ENCODE assay signal across 10 mouse cellular contexts in genomic region chr11:49613349-49613748, GRCm38 (mm10). TPM values are rescaled to one million over a fixed set of nuclear protein-coding genes. Genes with fewer than 3 reads are reported as not detected.
DNase-seq lines count a peak whose midpoint lies in the region; ATAC-seq lines count a peak whose summit lies in the region.
"Had no signal": no experiment of that assay in that cellular context is flagged by ENCODE, and none has a peak within 500 bp of the region (broad histone marks: within the 10 kb centered on the region; RNA-seq: fewer than 3 reads in every experiment).

No protein-coding gene starts in this region.

- 14% methylated on average over 10 of the region's 10 CpGs for WGBS in hindbrain, embryonic 16.5 days
- WGBS in hindbrain, embryonic 13.5 days: 13% methylated on average over 10 of the region's 10 CpGs
- 9% methylated on average over 10 of the region's 10 CpGs for WGBS in heart, embryonic 13.5 days
- 19% methylated on average over 10 of the region's 10 CpGs for WGBS in midbrain, embryonic 10.5 days

- H3K9me3 ChIP-seq in hindbrain, embryonic 16.5 days (ENCODE audit: control insufficient read depth, low read length): no peaks in the 10 kb centered on the region
- no peaks in the 10 kb centered on the region for H3K9me3 ChIP-seq in hindbrain, embryonic 13.5 days
- H3K9me3 ChIP-seq in heart, embryonic 13.5 days: no peaks in the 10 kb centered on the region
- no peaks in the 10 kb centered on the region for H3K9me3 ChIP-seq in midbrain, embryonic 10.5 days (replicated peaks)
- H3K9me3 ChIP-seq: limb, embryonic 12.5 days had no signal

- no peak overlapping the region for H3K4me3 ChIP-seq in hindbrain, embryonic 16.5 days (ENCODE audit: low read length)
- H3K4me3 ChIP-seq in hindbrain, embryonic 13.5 days: no peak overlapping the region
- no peak overlapping the region for H3K4me3 ChIP-seq in heart, embryonic 13.5 days
- no peak overlapping the region for H3K4me3 ChIP-seq in midbrain, embryonic 10.5 days
- H3K4me3 ChIP-seq: limb, embryonic 12.5 days had no signal

- DNase-seq in kidney, postnatal 25 days: peak; percentile 67 to 81
- no peak for DNase-seq in cerebellum, adult 9-11 months
- no peak for DNase-seq in cerebellum, adult 8-10 months
- DNase-seq in midbrain, embryonic 10.5 days (ENCODE audit: low spot score): no peak

- 0 out of 2 replicates have a peak, but pooled peaks have one; percentile 18 for ATAC-seq in hindbrain, embryonic 16.5 days
- no peak for ATAC-seq in hindbrain, embryonic 13.5 days (ENCODE audit: low FRiP score)
- ATAC-seq in heart, embryonic 13.5 days (ENCODE audit: extremely low read depth, insufficient number of reproducible peaks, low FRiP score, low TSS enrichment): no peak
- ATAC-seq in megakaryocyte, adult 5-6 weeks (ENCODE audit: poor library complexity, severe bottlenecking): 0 out of 2 replicates have a peak, but pooled peaks have one; percentile 19

- H3K27me3 ChIP-seq in hindbrain, embryonic 16.5 days (replicated peaks; ENCODE audit: control insufficient read depth, insufficient read depth, low read length): peaks cover 17% of the 10 kb centered on the region
- peaks cover 70% of the 10 kb centered on the region for H3K27me3 ChIP-seq in hindbrain, embryonic 13.5 days
- peaks cover 42% of the 10 kb centered on the region for H3K27me3 ChIP-seq in heart, embryonic 13.5 days (replicated peaks)
- peaks cover 53% of the 10 kb centered on the region for H3K27me3 ChIP-seq in midbrain, embryonic 10.5 days (ENCODE audit: low read depth, poor library complexity, severe bottlenecking)

- no peak overlapping the region for H3K9ac ChIP-seq in hindbrain, embryonic 16.5 days (ENCODE audit: low read depth, low read length)
- H3K9ac ChIP-seq in hindbrain, embryonic 13.5 days: no peak overlapping the region
- no peak overlapping the region for H3K9ac ChIP-seq in heart, embryonic 13.5 days
- H3K9ac ChIP-seq: limb, embryonic 12.5 days had no signal

- H3K36me3 ChIP-seq in hindbrain, embryonic 16.5 days (ENCODE audit: control insufficient read depth, insufficient read depth, low read length): no peaks in the 10 kb centered on the region
- H3K36me3 ChIP-seq in hindbrain, embryonic 13.5 days: no peaks in the 10 kb centered on the region
- no peaks in the 10 kb centered on the region for H3K36me3 ChIP-seq in heart, embryonic 13.5 days
- no peaks in the 10 kb centered on the region for H3K36me3 ChIP-seq in midbrain, embryonic 10.5 days
- H3K36me3 ChIP-seq: limb, embryonic 12.5 days had no signal

- H3K27ac ChIP-seq in hindbrain, embryonic 16.5 days (ENCODE audit: low read depth, low read length): no peak overlapping the region
- H3K27ac ChIP-seq in hindbrain, embryonic 13.5 days: no peak overlapping the region
- no peak overlapping the region for H3K27ac ChIP-seq in heart, embryonic 13.5 days (replicated peaks)
- no peak overlapping the region for H3K27ac ChIP-seq in midbrain, embryonic 10.5 days (replicated peaks)
- H3K27ac ChIP-seq: limb, embryonic 12.5 days had no signal

- H3K4me2 ChIP-seq in hindbrain, embryonic 16.5 days (ENCODE audit: low read length): no peak overlapping the region
- H3K4me2 ChIP-seq in hindbrain, embryonic 13.5 days: no peak overlapping the region
- peak overlapping the region; percentile 32 for H3K4me2 ChIP-seq in heart, embryonic 13.5 days
- H3K4me2 ChIP-seq: limb, embryonic 12.5 days had no signal

- H3K4me1 ChIP-seq in hindbrain, embryonic 16.5 days (ENCODE audit: control insufficient read depth, insufficient read depth, low read depth, low read length): no peaks in the 10 kb centered on the region
- H3K4me1 ChIP-seq in hindbrain, embryonic 13.5 days (replicated peaks): peaks cover 13% of the 10 kb centered on the region
- peaks cover 29% of the 10 kb centered on the region for H3K4me1 ChIP-seq in heart, embryonic 13.5 days
- H3K4me1 ChIP-seq in midbrain, embryonic 10.5 days: peaks cover 13% of the 10 kb centered on the region; the same call in 1 of the 2 replicates
- H3K4me1 ChIP-seq: limb, embryonic 12.5 days had no signal

RNA-seq across cellular contexts. Expression of gene Flt4, which starts 4.3 kb away (rescaled TPM):
- polyA plus RNA-seq in hindbrain, embryonic 16.5 days (2015; fragmentation: Nextera tagmentation; extraction: Ambion mirVana): 1.5 and 1.9 TPM in 2 replicates
- polyA plus RNA-seq in hindbrain, embryonic 13.5 days (2015; fragmentation: Nextera tagmentation; extraction: Ambion mirVana): 1.5 and 2.2 TPM in 2 replicates
- polyA plus RNA-seq in heart, embryonic 13.5 days (2015; fragmentation: Nextera tagmentation; extraction: Ambion mirVana): 7.4 and 8.3 TPM in 2 replicates
- total RNA-seq in megakaryocyte, adult 5-6 weeks (2015): 0.09 TPM in 1 of 2 replicates, not detected in the other
- total RNA-seq in megakaryocyte, adult 5-6 weeks (2017): not detected in 2 replicates
- polyA plus RNA-seq in midbrain, embryonic 10.5 days (2016; fragmentation: Nextera tagmentation; extraction: Ambion mirVana): 3.8 TPM in 2 replicates

RNA-seq across cellular contexts. Expression of gene Scgb3a1, which starts 50.1 kb away (rescaled TPM):
- polyA plus RNA-seq in hindbrain, embryonic 16.5 days (2015; fragmentation: Nextera tagmentation; extraction: Ambion mirVana): not detected in 2 replicates
- not detected in 2 replicates for polyA plus RNA-seq in hindbrain, embryonic 13.5 days (2015; fragmentation: Nextera tagmentation; extraction: Ambion mirVana)
- 0.44 TPM in 1 of 2 replicates, not detected in the other for polyA plus RNA-seq in heart, embryonic 13.5 days (2015; fragmentation: Nextera tagmentation; extraction: Ambion mirVana)
- not detected in 2 replicates for total RNA-seq in megakaryocyte, adult 5-6 weeks (2015)
- not detected in 2 replicates for total RNA-seq in megakaryocyte, adult 5-6 weeks (2017)
- polyA plus RNA-seq in midbrain, embryonic 10.5 days (2016; fragmentation: Nextera tagmentation; extraction: Ambion mirVana): not detected in 2 replicates
- polyA plus RNA-seq: forebrain, embryonic 11.5 days; limb, embryonic 12.5 days had no signal

RNA-seq across cellular contexts. Expression of gene Olfr1380, which starts 56.7 kb away (rescaled TPM):
- not detected in 2 replicates for polyA plus RNA-seq in hindbrain, embryonic 16.5 days (2015; fragmentation: Nextera tagmentation; extraction: Ambion mirVana)
- not detected in 2 replicates for polyA plus RNA-seq in hindbrain, embryonic 13.5 days (2015; fragmentation: Nextera tagmentation; extraction: Ambion mirVana)
- not detected in 2 replicates for polyA plus RNA-seq in heart, embryonic 13.5 days (2015; fragmentation: Nextera tagmentation; extraction: Ambion mirVana)
- total RNA-seq in megakaryocyte, adult 5-6 weeks (2015): not detected in 2 replicates
- total RNA-seq in megakaryocyte, adult 5-6 weeks (2017): not detected in 2 replicates
- polyA plus RNA-seq in midbrain, embryonic 10.5 days (2016; fragmentation: Nextera tagmentation; extraction: Ambion mirVana): not detected in 2 replicates
- polyA plus RNA-seq: forebrain, embryonic 11.5 days; limb, embryonic 12.5 days had no signal

Comparison
In these comparisons a context has a peak if more than half of its experiments do, and no peak if none do; other contexts are left out.
1. ATAC-seq: peak in hindbrain, embryonic 16.5 days (single experiment) and megakaryocyte, adult 5-6 weeks (single experiment); none in hindbrain, embryonic 13.5 days (single experiment) and heart, embryonic 13.5 days (single experiment).
2. DNase-seq: peak in kidney, postnatal 25 days (2 of 2); none in cerebellum, adult 9-11 months (single experiment), cerebellum, adult 8-10 months (single experiment) and midbrain, embryonic 10.5 days (single experiment).